Mouse (Mus musculus) intestine, embryonic 16.5 days (tissue): ENCODE measurements around the gene Ccdc54. TPM values are rescaled to one million over a fixed set of nuclear protein-coding genes. Genes with fewer than 3 reads are reported as not detected.

Experiments
- ATAC-seq: fragments of 200-750 bp; cut with Nextera tagmentation; 2 replicates; pipeline ENCODE4 v1.8.0; 2017; ENCODE audit warnings: moderate TSS enrichment, moderate library complexity
- H3K27ac ChIP-seq: fragments of 300-500 bp; sonication (generic); 2 replicates; pipeline ENCODE4 v1.5.1; 2014; ENCODE audit warnings: mild to moderate bottlenecking, low read length
- H3K27me3 ChIP-seq: fragments of 300-500 bp; sonication (generic); replicated peaks from 2 replicates; pipeline ENCODE4 v1.6.1; 2014; ENCODE audit warnings: low read length, control low read depth, mixed read lengths; ENCODE audit not compliant: control insufficient read depth, insufficient read depth
- H3K36me3 ChIP-seq: fragments of 300-500 bp; sonication (generic); 2 replicates; pipeline ENCODE4 v1.6.1; 2014; ENCODE audit warnings: low read length, control low read depth; ENCODE audit not compliant: control insufficient read depth, insufficient read depth
- H3K4me1 ChIP-seq: fragments of 300-500 bp; sonication (generic); 2 replicates; pipeline ENCODE4 v1.6.1; 2014; ENCODE audit warnings: low read length, control low read depth, mixed read lengths; ENCODE audit not compliant: control insufficient read depth, insufficient read depth
- H3K4me2 ChIP-seq: fragments of 300-500 bp; sonication (generic); 2 replicates; pipeline ENCODE4 v1.6.1; 2014; ENCODE audit warnings: low read depth, low read length, control low read depth
- H3K4me3 ChIP-seq: fragments of 300-500 bp; sonication (generic); 2 replicates; pipeline ENCODE4 v1.5.1; 2014; ENCODE audit warnings: mild to moderate bottlenecking, low read length
- H3K9ac ChIP-seq: fragments of 300-500 bp; sonication (generic); 2 replicates; pipeline ENCODE4 v1.6.1; 2014; ENCODE audit warnings: low read depth, low read length
- H3K9me3 ChIP-seq: fragments of 300-500 bp; sonication (generic); 2 replicates; pipeline ENCODE4 v1.6.1; 2016; ENCODE audit warnings: low read length, control low read depth; ENCODE audit not compliant: control insufficient read depth
- WGBS: fragments of 180-500 bp; shearing (Covaris S2); extraction: QIAGEN DNeasy Blood & Tissue Kit; methylation state at CpG from one replicate; pipeline ENCODE4 v1.1.7; 2014; 5-methylcytosine and 5-hydroxymethylcytosine counted together
- polyA plus RNA-seq: library from polyadenylated mRNA; unstranded; fragments of >200 nt; fragmentation: Nextera tagmentation; extraction: Ambion mirVana; gene quantifications from 2 replicates; pipeline ENCODE4 v1.2.1, GENCODE M21; 2015

Gene Ccdc54
- not detected in 2 replicates for polyA plus RNA-seq

- no peaks in the 10 kb centered on the region for H3K9me3 ChIP-seq
- ATAC-seq, result no peak
- H3K4me3 ChIP-seq, result no peak within 1 kb of the TSS
- H3K36me3 ChIP-seq, result no peaks in the 10 kb centered on the region
- no peaks in the 10 kb centered on the region for H3K4me1 ChIP-seq
- H3K27ac ChIP-seq, result no peak within 1 kb of the TSS
- no peak within 1 kb of the TSS for H3K9ac ChIP-seq
- H3K27me3 ChIP-seq, result no peaks in the 10 kb centered on the region
- no peak within 1 kb of the TSS for H3K4me2 ChIP-seq
Measured at GRCm38 (mm10) chr16:50591054-50591453, at the start of gene Ccdc54. Gene Ccdc54 (minus strand): TSS chr16:50591154.

GRCm38 (mm10) chr16:50632585-50632984, 41.6 kb upstream of the Ccdc54 start:
- Histone ChIP-seq H3K4me3 (no peak overlapping the region), H3K4me2 (no peak overlapping the region), H3K9ac (no peak overlapping the region), H3K36me3 (no peaks in the 10 kb centered on the region), H3K27me3 (no peaks in the 10 kb centered on the region), H3K4me1 (no peaks in the 10 kb centered on the region), H3K9me3 (no peaks in the 10 kb centered on the region), H3K27ac (no peak overlapping the region)
- WGBS, result 79% methylated on average over 2 of the region's 2 CpGs
- ATAC-seq, result no peak

DNA sequence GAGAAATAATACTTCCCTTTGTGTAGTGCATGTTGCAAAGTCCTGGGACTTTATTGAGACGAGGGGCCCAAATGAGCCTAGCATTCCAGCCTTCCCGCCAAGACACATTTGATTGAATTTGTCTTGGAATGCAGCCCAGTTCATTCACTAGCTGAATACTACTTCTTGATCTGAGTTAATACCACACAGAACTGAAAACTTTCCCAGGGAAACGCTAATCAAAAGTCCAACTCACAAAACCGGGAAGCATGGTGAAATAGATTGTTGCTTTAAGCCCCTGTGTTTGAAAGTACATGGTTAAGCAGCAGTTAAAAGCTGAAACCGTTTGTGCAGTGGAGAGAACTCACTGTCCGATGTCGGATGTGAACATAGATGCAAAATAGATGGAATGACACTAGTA, 24.6 kb upstream of the Ccdc54 start:
- no peak for ATAC-seq
- no peaks in the 10 kb centered on the region for H3K27me3 ChIP-seq
- no peak overlapping the region for H3K27ac ChIP-seq
- no peaks in the 10 kb centered on the region for H3K9me3 ChIP-seq
- H3K4me1 ChIP-seq, result no peaks in the 10 kb centered on the region
- WGBS, result 61% methylated on average over 7 of the region's 7 CpGs
- no peaks in the 10 kb centered on the region for H3K36me3 ChIP-seq
- no peak overlapping the region for H3K4me3 ChIP-seq
- no peak overlapping the region for H3K4me2 ChIP-seq
- H3K9ac ChIP-seq, result no peak overlapping the region

DNA sequence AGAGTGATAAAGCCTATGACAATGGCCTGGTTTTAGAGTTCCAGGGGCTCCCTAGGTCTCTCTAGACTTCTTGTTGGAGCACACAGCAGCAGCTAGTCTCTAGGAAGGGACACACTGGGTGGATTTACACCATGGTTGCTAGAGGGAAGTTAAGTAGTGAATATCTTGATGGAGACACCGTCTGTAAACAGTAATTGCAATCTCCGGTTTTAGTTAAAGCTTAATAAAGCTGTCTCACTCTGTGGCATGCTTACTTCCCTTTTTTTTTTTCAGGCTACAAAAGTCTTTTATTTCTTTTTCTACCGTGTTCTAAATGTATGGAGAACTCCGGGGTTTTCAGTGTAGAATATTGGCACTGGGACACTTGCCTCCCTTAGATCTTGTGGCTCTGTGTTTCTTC, 22.0 kb upstream of the Ccdc54 start:
- Histone ChIP-seq H3K4me1 (no peaks in the 10 kb centered on the region), H3K4me2 (no peak overlapping the region), H3K27ac (no peak overlapping the region), H3K9me3 (no peaks in the 10 kb centered on the region), H3K27me3 (no peaks in the 10 kb centered on the region), H3K36me3 (no peaks in the 10 kb centered on the region), H3K9ac (no peak overlapping the region), H3K4me3 (no peak overlapping the region)
- whole genome bisulfite sequencing, result 57% methylated on average over 4 of the region's 4 CpGs
- no peak for ATAC-seq

GRCm38 (mm10) chr16:50610580-50610979, 19.6 kb upstream of the Ccdc54 start:
- Histone ChIP-seq H3K9ac (no peak overlapping the region), H3K4me3 (no peak overlapping the region), H3K4me2 (no peak overlapping the region), H3K4me1 (no peaks in the 10 kb centered on the region), H3K9me3 (no peaks in the 10 kb centered on the region), H3K36me3 (no peaks in the 10 kb centered on the region), H3K27ac (no peak overlapping the region), H3K27me3 (no peaks in the 10 kb centered on the region)
- ATAC-seq, result no peak
- 86% methylated on average over 5 of the region's 5 CpGs for WGBS

- Histone ChIP-seq H3K4me3 (no peak overlapping the region), H3K9ac (no peak overlapping the region), H3K27ac (no peak overlapping the region), H3K9me3 (no peaks in the 10 kb centered on the region), H3K27me3 (no peaks in the 10 kb centered on the region), H3K4me1 (0 out of 2 replicates have a peak, but pooled peaks cover 3% of the 10 kb centered on the region), H3K4me2 (no peak overlapping the region), H3K36me3 (no peaks in the 10 kb centered on the region)
- ATAC-seq, result no peak
- WGBS, result 48% methylated on average over 15 of the region's 15 CpGs
Measured at GRCm38 (mm10) chr16:50607776-50608562, 17.0 kb upstream of the Ccdc54 start.

DNA sequence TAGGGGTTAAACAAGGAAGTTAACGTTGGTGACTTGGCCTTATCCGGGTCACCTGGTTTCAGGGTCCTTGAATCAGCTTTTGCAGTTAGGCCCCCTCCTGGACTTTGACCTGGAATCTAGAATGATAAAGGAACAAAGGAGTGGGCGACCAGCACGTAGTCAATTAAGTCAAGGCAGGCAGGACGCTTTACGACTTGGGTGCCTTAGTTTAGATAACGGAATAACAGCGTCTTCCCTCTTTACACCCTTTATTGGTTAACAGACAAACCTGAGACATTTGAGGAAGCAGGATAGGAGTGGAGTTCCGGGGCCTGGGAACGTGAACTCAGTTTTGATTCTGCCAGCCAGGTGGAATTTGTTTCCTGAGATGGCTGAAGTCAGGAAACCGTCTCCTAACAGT, 13.9 kb upstream of the Ccdc54 start:
- Histone ChIP-seq H3K27me3 (no peaks in the 10 kb centered on the region), H3K4me1 (0 out of 2 replicates have a peak, but pooled peaks cover 3% of the 10 kb centered on the region), H3K36me3 (no peaks in the 10 kb centered on the region), H3K4me2 (no peak overlapping the region), H3K27ac (no peak overlapping the region), H3K4me3 (no peak overlapping the region), H3K9me3 (no peaks in the 10 kb centered on the region), H3K9ac (no peak overlapping the region)
- ATAC-seq, result peak; percentile 86
- WGBS, result 39% methylated on average over 11 of the region's 11 CpGs

DNA sequence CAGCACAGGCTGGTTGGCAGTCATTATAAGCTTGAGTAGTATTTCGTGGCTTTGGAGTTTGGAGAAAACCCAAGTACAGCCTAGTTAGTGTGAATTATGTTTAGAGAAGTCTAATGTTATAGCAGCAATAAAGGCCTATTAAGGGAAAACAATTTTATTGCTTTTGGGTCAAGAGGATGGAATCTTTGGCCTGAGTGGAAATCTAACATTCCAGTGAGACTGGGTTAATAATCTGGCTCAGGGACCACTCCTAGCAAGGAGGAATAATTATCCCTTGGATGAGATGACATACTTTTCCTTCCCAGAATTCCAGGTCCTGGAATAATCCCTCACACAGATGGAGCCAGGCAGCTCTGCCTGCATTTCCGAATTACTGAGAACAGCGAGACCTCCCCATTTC, 11.0 kb upstream of the Ccdc54 start:
- H3K4me3 ChIP-seq, result no peak overlapping the region
- H3K36me3 ChIP-seq, result no peaks in the 10 kb centered on the region
- no peak overlapping the region for H3K9ac ChIP-seq
- 36% methylated on average over 3 of the region's 3 CpGs for whole genome bisulfite sequencing
- H3K9me3 ChIP-seq, result no peaks in the 10 kb centered on the region
- no peak overlapping the region for H3K4me2 ChIP-seq
- 0 out of 2 replicates have a peak, but pooled peaks cover 3% of the 10 kb centered on the region for H3K4me1 ChIP-seq
- no peaks in the 10 kb centered on the region for H3K27me3 ChIP-seq
- no peak overlapping the region for H3K27ac ChIP-seq
- no peak for ATAC-seq

DNA sequence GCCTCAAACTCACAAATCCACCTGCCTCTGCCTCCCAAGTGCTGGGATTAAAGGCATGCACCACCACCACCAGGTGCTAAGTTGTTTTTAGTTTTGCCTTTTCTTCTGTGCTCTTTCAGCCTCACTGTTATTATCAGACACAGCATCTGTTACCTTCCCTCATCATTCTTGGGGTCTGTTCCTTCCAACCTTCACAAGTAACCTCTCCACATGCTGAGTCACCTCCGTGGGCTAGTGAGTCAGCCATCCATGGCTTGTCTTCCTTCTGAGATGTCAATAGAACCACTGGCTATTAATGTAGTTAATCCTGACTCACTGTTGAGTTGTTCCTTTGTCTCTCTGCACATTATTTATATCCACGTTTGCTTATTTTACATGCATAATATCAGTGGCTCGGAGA, 9.7 kb upstream of the Ccdc54 start:
- ATAC-seq, result no peak
- Histone ChIP-seq H3K4me1 (0 out of 2 replicates have a peak, but pooled peaks cover 3% of the 10 kb centered on the region), H3K4me2 (no peak overlapping the region), H3K27ac (no peak overlapping the region), H3K4me3 (no peak overlapping the region), H3K9ac (no peak overlapping the region), H3K9me3 (no peaks in the 10 kb centered on the region), H3K36me3 (no peaks in the 10 kb centered on the region), H3K27me3 (no peaks in the 10 kb centered on the region)
- WGBS, result 81% methylated on average over 3 of the region's 3 CpGs

DNA sequence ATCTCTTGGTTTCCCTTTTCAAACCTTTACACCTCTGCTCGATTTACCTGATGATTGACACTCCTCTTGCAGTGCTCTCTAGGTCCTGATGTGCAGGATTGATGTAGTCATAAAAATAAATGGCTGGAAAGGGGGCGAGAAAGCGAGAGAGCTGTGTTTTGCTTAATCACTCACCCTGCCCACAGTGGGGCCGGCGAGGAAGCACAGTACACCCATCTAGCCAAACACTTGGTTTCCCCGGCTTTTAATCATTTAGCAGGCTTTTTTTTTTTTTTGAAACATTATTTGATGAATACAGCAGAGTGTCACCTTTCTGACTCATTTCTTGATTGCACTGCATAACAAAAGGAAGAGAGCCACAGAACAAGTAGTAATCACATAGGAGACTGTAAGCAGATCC, 5.7 kb upstream of the Ccdc54 start:
- no peaks in the 10 kb centered on the region for H3K36me3 ChIP-seq
- no peaks in the 10 kb centered on the region for H3K27me3 ChIP-seq
- H3K4me3 ChIP-seq, result no peak overlapping the region
- H3K9ac ChIP-seq, result no peak overlapping the region
- no peaks in the 10 kb centered on the region for H3K9me3 ChIP-seq
- ATAC-seq, result no peak
- H3K4me1 ChIP-seq, result no peaks in the 10 kb centered on the region
- H3K27ac ChIP-seq, result no peak overlapping the region
- no peak overlapping the region for H3K4me2 ChIP-seq
- 31% methylated on average over 6 of the region's 6 CpGs for WGBS
